Mouse (Mus musculus): ENCODE results near the gene Nfib. TPM values are rescaled to one million over a fixed set of nuclear protein-coding genes. Genes with fewer than 3 reads are reported as not detected.

Nfib gene
- polyA plus RNA-seq, 1 experiment, result 3.9 TPM

GRCm38 (mm10) chr4:82588718-82589117 lies 116.8 kb downstream of the Nfib start:
- Histone ChIP-seq H3K4me3 (ENCODE audit: control insufficient read depth, insufficient read depth, low read length) (no peak overlapping the region), H3K27me3 (ENCODE audit: control insufficient read depth, insufficient read depth, low read length) (no peaks in the 10 kb centered on the region), H3K4me1 (replicated peaks; ENCODE audit: control insufficient read depth, insufficient read depth, low read length) (no peaks in the 10 kb centered on the region), H3K36me3 (ENCODE audit: control insufficient read depth, insufficient read depth, low read length) (no peaks in the 10 kb centered on the region), H3K27ac (ENCODE audit: control insufficient read depth, insufficient read depth, low read length) (no peak overlapping the region)
- TF ChIP-seq POLR2A (IDR thresholded peaks at IDR 0.05; ENCODE audit: control insufficient read depth, extremely low read depth, insufficient read depth, low read length, poor library complexity), result no peak
- no peak for TF ChIP-seq CTCF (IDR thresholded peaks at IDR 0.05; ENCODE audit: borderline replicate concordance, control insufficient read depth, extremely low read depth, insufficient read depth, low read length, poor library complexity)
- WGBS, result 94% methylated on average over 5 of the region's 5 CpGs
- DNase-seq, result no peak

DNA sequence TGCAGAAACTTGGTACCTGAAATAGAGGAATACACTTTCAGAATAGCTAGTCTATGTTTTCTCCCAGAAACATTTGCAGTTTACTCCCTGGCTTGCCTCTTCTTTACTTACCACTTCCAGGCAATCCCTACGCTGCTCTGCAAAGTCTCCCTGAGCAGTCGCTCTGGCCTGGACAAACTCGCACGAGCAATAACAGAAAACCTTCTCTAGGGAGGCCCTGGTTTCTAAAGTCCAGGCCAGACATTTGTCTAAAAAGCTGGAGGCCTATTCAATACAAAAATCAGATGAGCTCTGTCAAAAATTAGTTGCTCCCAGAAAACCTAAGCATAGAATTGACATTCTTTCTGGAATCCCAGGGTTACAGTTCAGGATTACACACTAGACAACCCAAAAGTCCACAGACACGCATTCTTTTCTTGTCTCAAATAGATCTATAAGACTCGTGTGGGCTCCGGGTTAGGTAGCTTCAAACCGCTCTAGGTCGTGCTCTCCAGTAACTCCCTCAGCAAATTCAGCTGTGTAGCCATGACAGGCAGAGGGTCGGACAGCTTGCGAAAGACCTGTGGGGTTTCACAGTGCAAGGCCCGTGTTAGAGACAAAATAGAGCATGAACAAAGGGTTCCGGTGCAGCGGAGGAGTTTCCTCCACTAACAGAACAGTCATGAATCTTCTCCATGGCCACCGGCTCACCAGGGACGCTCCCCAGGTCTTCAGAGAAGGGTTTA lies 118.2 kb downstream of the Nfib start:
- no peak for TF ChIP-seq POLR2A (IDR thresholded peaks at IDR 0.05; ENCODE audit: control insufficient read depth, extremely low read depth, insufficient read depth, low read length, poor library complexity)
- no peak for TF ChIP-seq CTCF (IDR thresholded peaks at IDR 0.05; ENCODE audit: borderline replicate concordance, control insufficient read depth, extremely low read depth, insufficient read depth, low read length, poor library complexity)
- Histone ChIP-seq H3K4me3 (ENCODE audit: control insufficient read depth, insufficient read depth, low read length) (no peak overlapping the region), H3K27me3 (ENCODE audit: control insufficient read depth, insufficient read depth, low read length) (no peaks in the 10 kb centered on the region), H3K36me3 (ENCODE audit: control insufficient read depth, insufficient read depth, low read length) (no peaks in the 10 kb centered on the region), H3K4me1 (replicated peaks; ENCODE audit: control insufficient read depth, insufficient read depth, low read length) (no peaks in the 10 kb centered on the region), H3K27ac (ENCODE audit: control insufficient read depth, insufficient read depth, low read length) (no peak overlapping the region)
- 95% methylated on average over 16 of the region's 16 CpGs for WGBS
- DNase-seq, result no peak

- Histone ChIP-seq H3K27me3 (ENCODE audit: control insufficient read depth, insufficient read depth, low read length) (no peaks in the 10 kb centered on the region), H3K36me3 (ENCODE audit: control insufficient read depth, insufficient read depth, low read length) (no peaks in the 10 kb centered on the region), H3K27ac (ENCODE audit: control insufficient read depth, insufficient read depth, low read length) (no peak overlapping the region), H3K4me1 (replicated peaks; ENCODE audit: control insufficient read depth, insufficient read depth, low read length) (no peaks in the 10 kb centered on the region), H3K4me3 (ENCODE audit: control insufficient read depth, insufficient read depth, low read length) (no peak overlapping the region)
- DNase-seq, result no peak
- no peak for TF ChIP-seq CTCF (IDR thresholded peaks at IDR 0.05; ENCODE audit: borderline replicate concordance, control insufficient read depth, extremely low read depth, insufficient read depth, low read length, poor library complexity)
- TF ChIP-seq POLR2A (IDR thresholded peaks at IDR 0.05; ENCODE audit: control insufficient read depth, extremely low read depth, insufficient read depth, low read length, poor library complexity), result no peak
- WGBS, result 90% methylated on average over 5 of the region's 5 CpGs
These were observed 118.9 kb downstream of the Nfib start for GRCm38 (mm10) chr4:82586637-82587036.

- no peak for DNase-seq
- H3K27me3 ChIP-seq (ENCODE audit: control insufficient read depth, insufficient read depth, low read length), result no peaks in the 10 kb centered on the region
- H3K36me3 ChIP-seq (ENCODE audit: control insufficient read depth, insufficient read depth, low read length), result no peaks in the 10 kb centered on the region
- no peaks in the 10 kb centered on the region for H3K4me1 ChIP-seq (replicated peaks; ENCODE audit: control insufficient read depth, insufficient read depth, low read length)
- no peak overlapping the region for H3K27ac ChIP-seq (ENCODE audit: control insufficient read depth, insufficient read depth, low read length)
- TF ChIP-seq POLR2A (IDR thresholded peaks at IDR 0.05; ENCODE audit: control insufficient read depth, extremely low read depth, insufficient read depth, low read length, poor library complexity) (no peak), CTCF (IDR thresholded peaks at IDR 0.05; ENCODE audit: borderline replicate concordance, control insufficient read depth, extremely low read depth, insufficient read depth, low read length, poor library complexity) (no peak)
- WGBS, result 95% methylated on average over 9 of the region's 9 CpGs
- H3K4me3 ChIP-seq (ENCODE audit: control insufficient read depth, insufficient read depth, low read length), result no peak overlapping the region
These were observed 120.0 kb downstream of the Nfib start for GRCm38 (mm10) chr4:82585536-82585935.

- Histone ChIP-seq H3K4me3 (ENCODE audit: control insufficient read depth, insufficient read depth, low read length) (no peak overlapping the region), H3K36me3 (ENCODE audit: control insufficient read depth, insufficient read depth, low read length) (no peaks in the 10 kb centered on the region), H3K27me3 (ENCODE audit: control insufficient read depth, insufficient read depth, low read length) (no peaks in the 10 kb centered on the region), H3K27ac (ENCODE audit: control insufficient read depth, insufficient read depth, low read length) (no peak overlapping the region), H3K4me1 (replicated peaks; ENCODE audit: control insufficient read depth, insufficient read depth, low read length) (no peaks in the 10 kb centered on the region)
- TF ChIP-seq CTCF (IDR thresholded peaks at IDR 0.05; ENCODE audit: borderline replicate concordance, control insufficient read depth, extremely low read depth, insufficient read depth, low read length, poor library complexity) (no peak), POLR2A (IDR thresholded peaks at IDR 0.05; ENCODE audit: control insufficient read depth, extremely low read depth, insufficient read depth, low read length, poor library complexity) (no peak)
- no peak for DNase-seq
- 97% methylated on average over 5 of the region's 5 CpGs for WGBS
These were observed 120.5 kb downstream of the Nfib start for GRCm38 (mm10) chr4:82585056-82585455.

- DNase-seq, result no peak
- TF ChIP-seq CTCF (IDR thresholded peaks at IDR 0.05; ENCODE audit: borderline replicate concordance, control insufficient read depth, extremely low read depth, insufficient read depth, low read length, poor library complexity) (no peak), POLR2A (IDR thresholded peaks at IDR 0.05; ENCODE audit: control insufficient read depth, extremely low read depth, insufficient read depth, low read length, poor library complexity) (no peak)
- Histone ChIP-seq H3K4me3 (ENCODE audit: control insufficient read depth, insufficient read depth, low read length) (no peak overlapping the region), H3K27me3 (ENCODE audit: control insufficient read depth, insufficient read depth, low read length) (no peaks in the 10 kb centered on the region), H3K27ac (ENCODE audit: control insufficient read depth, insufficient read depth, low read length) (no peak overlapping the region), H3K4me1 (replicated peaks; ENCODE audit: control insufficient read depth, insufficient read depth, low read length) (no peaks in the 10 kb centered on the region), H3K36me3 (ENCODE audit: control insufficient read depth, insufficient read depth, low read length) (no peaks in the 10 kb centered on the region)
- WGBS, result 80% methylated on average over 4 of the region's 4 CpGs
These were observed 121.0 kb downstream of the Nfib start for GRCm38 (mm10) chr4:82584548-82584947.

DNA sequence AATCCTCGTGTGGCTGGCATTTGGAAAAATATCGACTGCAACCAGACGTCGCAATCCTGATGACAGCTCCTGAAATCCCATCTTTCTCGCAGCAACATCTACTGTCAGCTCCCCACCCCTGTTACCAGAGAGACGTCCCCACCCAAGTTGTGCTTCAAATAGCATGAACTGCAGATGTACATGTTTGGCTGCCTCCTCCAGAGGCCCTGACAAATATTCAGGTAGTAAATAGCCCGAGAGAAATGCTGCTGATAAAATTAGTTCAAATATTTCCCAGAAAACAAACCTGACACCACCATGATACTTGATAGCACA lies 132.3 kb downstream of the Nfib start:
- no peak overlapping the region for H3K4me3 ChIP-seq (ENCODE audit: control insufficient read depth, insufficient read depth, low read length)
- H3K36me3 ChIP-seq (ENCODE audit: control insufficient read depth, insufficient read depth, low read length), result no peaks in the 10 kb centered on the region
- H3K27ac ChIP-seq (ENCODE audit: control insufficient read depth, insufficient read depth, low read length), result no peak overlapping the region
- TF ChIP-seq POLR2A (IDR thresholded peaks at IDR 0.05; ENCODE audit: control insufficient read depth, extremely low read depth, insufficient read depth, low read length, poor library complexity), result no peak
- TF ChIP-seq CTCF (IDR thresholded peaks at IDR 0.05; ENCODE audit: borderline replicate concordance, control insufficient read depth, extremely low read depth, insufficient read depth, low read length, poor library complexity), result no peak
- 88% methylated on average over 7 of the region's 7 CpGs for WGBS
- H3K4me1 ChIP-seq (replicated peaks; ENCODE audit: control insufficient read depth, insufficient read depth, low read length), result no peaks in the 10 kb centered on the region
- H3K27me3 ChIP-seq (ENCODE audit: control insufficient read depth, insufficient read depth, low read length), result no peaks in the 10 kb centered on the region
- no peak for DNase-seq

Measured in thymus, adult 2 months (tissue).